Mouse (Mus musculus) megakaryocyte, embryonic 14.5 days (primary cell): ENCODE results near the gene Ccdc124. TPM values are rescaled to one million over a fixed set of nuclear protein-coding genes. Genes with fewer than 3 reads are reported as not detected.

Source experiments
- H3K27me3 ChIP-seq: replicated peaks from 2 replicates; pipeline ENCODE3; 2012; ENCODE audit warnings: inconsistent platforms
- H3K36me3 ChIP-seq: replicated peaks from 2 replicates; pipeline ENCODE3; 2012; ENCODE audit warnings: low read length, inconsistent platforms, mixed read lengths
- H3K4me1 ChIP-seq: 2 replicates; pipeline ENCODE4 v1.6.1; 2012; ENCODE audit warnings: inconsistent platforms
- H3K4me3 ChIP-seq: replicated peaks from 2 replicates; pipeline ENCODE3; 2012; ENCODE audit warnings: moderate library complexity, mild to moderate bottlenecking, inconsistent platforms
- H3K9me3 ChIP-seq: 2 replicates; pipeline ENCODE4 v1.6.1; 2012; ENCODE audit warnings: inconsistent platforms
- FLI1 ChIP-seq: IDR thresholded peaks from 2 replicates; pipeline ENCODE4 v1.6.1; 2012; ENCODE audit warnings: low read length, inconsistent platforms, mixed read lengths
- GATA1 ChIP-seq: IDR thresholded peaks from 3 replicates; pipeline ENCODE4 v1.6.1; 2012; ENCODE audit warnings: mixed read lengths, low read length, inconsistent platforms, borderline replicate concordance
- polyA plus RNA-seq: library from polyadenylated mRNA; stranded (reverse); fragments of >175 nt; gene quantifications from 2 replicates; pipeline ENCODE4 v1.2.3, GENCODE M21; 2012; ENCODE audit warnings: low replicate concordance; ENCODE audit not compliant: insufficient read depth

Ccdc124 gene
- polyA plus RNA-seq, 1 experiment = 282 TPM

DNA sequence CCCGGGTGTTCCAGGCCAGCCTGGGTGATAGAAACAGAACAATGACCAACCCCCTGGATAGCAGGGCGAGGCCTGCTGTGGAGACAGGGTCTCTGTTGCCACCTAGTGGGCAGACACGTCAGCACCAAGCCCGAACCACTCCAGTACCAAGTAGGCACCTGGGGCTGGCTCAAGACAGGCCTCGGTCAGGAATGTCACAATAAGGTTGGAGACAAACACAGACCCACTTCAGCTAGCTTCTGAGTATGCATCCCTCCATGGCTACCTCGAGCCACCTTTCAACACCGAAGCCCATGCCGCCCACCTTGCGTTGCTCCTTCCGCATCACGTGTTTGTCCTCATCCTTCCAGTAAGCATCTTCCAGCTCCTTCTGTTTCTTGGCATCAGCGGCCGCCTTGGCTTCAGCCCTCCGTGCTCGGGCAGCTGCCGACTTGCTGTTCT lies 4.1 kb downstream of the Ccdc124 start:
- TF ChIP-seq FLI1 (no peak), GATA1 (no peak)
- Histone ChIP-seq H3K4me1 (peaks cover 74% of the 10 kb centered on the region), H3K4me3 (peak overlapping the region; percentile 14)

GRCm38 (mm10) chr8:70869199-70869571 lies 4.5 kb downstream of the Ccdc124 start:
- peak overlapping the region; percentile 67 for H3K4me3 ChIP-seq
- H3K36me3 ChIP-seq = peaks cover 36% of the 10 kb centered on the region
- peaks cover 9% of the 10 kb centered on the region for H3K27me3 ChIP-seq
- H3K9me3 ChIP-seq = no peaks in the 10 kb centered on the region
- no peak for TF ChIP-seq FLI1
- TF ChIP-seq GATA1 = no peak
- H3K4me1 ChIP-seq = peaks cover 74% of the 10 kb centered on the region

More for the DNA sequence above, 4.1 kb downstream of the Ccdc124 start:
- Histone ChIP-seq H3K9me3 (no peaks in the 10 kb centered on the region), H3K27me3 (peaks cover 4% of the 10 kb centered on the region), H3K36me3 (peaks cover 36% of the 10 kb centered on the region)

- no peak for TF ChIP-seq FLI1
- TF ChIP-seq GATA1 = no peak
- peaks cover 74% of the 10 kb centered on the region for H3K4me1 ChIP-seq
- peak overlapping the region; percentile 67 for H3K4me3 ChIP-seq
- peaks cover 14% of the 10 kb centered on the region for H3K27me3 ChIP-seq
- H3K36me3 ChIP-seq = peaks cover 36% of the 10 kb centered on the region
- no peaks in the 10 kb centered on the region for H3K9me3 ChIP-seq
Observed at GRCm38 (mm10) chr8:70868559-70869198, 5.1 kb downstream of the Ccdc124 start.

DNA sequence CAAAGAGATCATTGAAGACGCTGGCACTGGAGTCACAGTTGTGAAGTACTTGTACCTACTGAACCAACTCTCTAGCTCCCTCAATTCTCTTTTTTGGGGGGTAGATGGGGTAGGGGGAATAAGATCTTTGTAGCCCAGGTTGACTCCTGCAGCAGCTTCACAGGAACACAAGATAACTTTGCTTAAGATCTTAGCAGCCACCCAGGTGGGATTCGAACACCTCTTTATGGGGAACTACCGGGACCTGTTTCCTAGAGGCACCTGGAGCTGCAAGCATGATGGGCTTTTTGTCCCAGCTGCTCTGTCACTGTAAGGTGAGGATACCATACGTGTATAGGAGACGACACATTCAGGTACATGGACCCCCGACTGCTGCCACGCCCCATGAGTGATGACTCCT lies 7.2 kb downstream of the Ccdc124 start:
- Histone ChIP-seq H3K36me3 (peaks cover 35% of the 10 kb centered on the region), H3K4me1 (peaks cover 82% of the 10 kb centered on the region), H3K4me3 (peak overlapping the region; percentile 94), H3K27me3 (peaks cover 35% of the 10 kb centered on the region), H3K9me3 (no peaks in the 10 kb centered on the region)
- TF ChIP-seq FLI1 = no peak
- TF ChIP-seq GATA1 = no peak

- TF ChIP-seq FLI1 (no peak), GATA1 (no peak)
- H3K27me3 ChIP-seq = peaks cover 40% of the 10 kb centered on the region
- H3K9me3 ChIP-seq = no peaks in the 10 kb centered on the region
- H3K36me3 ChIP-seq = peaks cover 30% of the 10 kb centered on the region
- peak overlapping the region; percentile 94 for H3K4me3 ChIP-seq
- peaks cover 82% of the 10 kb centered on the region for H3K4me1 ChIP-seq
Observed at GRCm38 (mm10) chr8:70866001-70866520, 7.7 kb downstream of the Ccdc124 start.

- Histone ChIP-seq H3K27me3 (peaks cover 42% of the 10 kb centered on the region), H3K4me3 (peak overlapping the region; percentile 94), H3K9me3 (no peaks in the 10 kb centered on the region), H3K4me1 (peaks cover 77% of the 10 kb centered on the region), H3K36me3 (peaks cover 27% of the 10 kb centered on the region)
- TF ChIP-seq GATA1 (no peak), FLI1 (no peak)
Observed at GRCm38 (mm10) chr8:70865350-70866000, 8.3 kb downstream of the Ccdc124 start.

DNA sequence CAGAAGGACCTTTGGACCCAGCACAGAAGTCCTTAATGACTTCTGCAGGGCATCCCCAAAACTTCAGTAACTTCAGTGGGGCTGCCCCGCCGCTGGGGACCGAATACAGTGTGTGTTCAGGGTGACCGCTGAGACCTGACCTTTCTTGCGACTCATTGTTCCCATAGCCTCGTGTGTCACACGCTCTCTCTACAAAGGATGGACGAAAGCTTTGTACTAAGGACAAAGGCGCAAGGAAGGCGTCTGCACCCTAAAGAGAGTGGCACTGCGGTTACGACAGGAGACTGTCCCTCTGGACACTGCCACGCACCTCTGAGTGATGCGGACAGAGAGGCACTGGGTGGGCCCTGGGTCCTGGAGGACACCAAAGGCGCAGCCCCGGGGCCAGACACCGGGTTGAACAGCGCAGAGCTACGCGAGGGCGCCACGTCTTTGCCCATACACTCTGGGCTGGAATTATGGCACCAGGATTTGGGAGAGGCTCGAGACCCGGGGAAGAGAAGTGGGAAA lies 9.0 kb downstream of the Ccdc124 start:
- H3K9me3 ChIP-seq = no peaks in the 10 kb centered on the region
- peaks cover 48% of the 10 kb centered on the region for H3K27me3 ChIP-seq
- no peak for TF ChIP-seq GATA1
- no peak for TF ChIP-seq FLI1
- peaks cover 25% of the 10 kb centered on the region for H3K36me3 ChIP-seq
- H3K4me3 ChIP-seq = peak overlapping the region; percentile 94
- H3K4me1 ChIP-seq = peaks cover 74% of the 10 kb centered on the region

DNA sequence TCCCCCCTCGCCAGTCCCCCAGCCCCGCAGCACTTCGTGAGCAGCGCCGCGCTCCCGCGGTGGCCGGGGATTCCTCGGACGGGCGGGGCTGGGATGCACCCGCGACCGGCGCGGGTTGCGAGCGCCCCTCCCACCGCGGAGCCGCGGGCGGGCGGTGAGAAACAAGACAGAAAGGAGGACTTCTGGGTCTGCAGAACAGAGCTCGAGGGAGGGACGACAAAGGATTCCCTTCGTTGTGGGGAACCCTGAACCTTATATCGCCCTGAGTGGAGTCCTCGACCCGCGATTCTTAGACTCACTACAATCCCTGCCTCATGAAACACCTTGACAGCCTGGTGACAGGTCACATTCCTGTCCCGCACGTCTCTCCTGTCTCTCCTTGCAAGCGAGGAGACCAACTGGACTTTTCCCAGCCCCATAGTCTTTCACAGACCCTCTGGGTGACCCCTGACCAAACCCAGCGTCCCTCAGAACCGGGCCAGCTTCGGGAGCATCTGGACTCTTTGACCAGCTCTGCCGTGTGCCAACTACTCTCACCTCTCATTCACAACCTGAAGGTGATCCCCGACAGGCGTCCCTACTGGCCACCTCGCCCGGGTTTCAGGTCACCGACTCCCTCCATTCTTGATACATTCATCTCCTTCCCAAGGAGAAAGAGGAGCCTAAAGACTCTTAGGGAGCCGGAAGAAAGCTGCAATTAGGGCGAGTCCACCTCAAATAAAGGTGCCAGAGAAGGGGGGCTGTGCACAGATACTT lies 9.6 kb downstream of the Ccdc124 start:
- H3K4me3 ChIP-seq = peak overlapping the region; percentile 94
- H3K36me3 ChIP-seq = peaks cover 19% of the 10 kb centered on the region
- H3K9me3 ChIP-seq = no peaks in the 10 kb centered on the region
- H3K4me1 ChIP-seq = peaks cover 68% of the 10 kb centered on the region
- H3K27me3 ChIP-seq = peaks cover 53% of the 10 kb centered on the region
- no peak for TF ChIP-seq FLI1
- TF ChIP-seq GATA1 = no peak

DNA sequence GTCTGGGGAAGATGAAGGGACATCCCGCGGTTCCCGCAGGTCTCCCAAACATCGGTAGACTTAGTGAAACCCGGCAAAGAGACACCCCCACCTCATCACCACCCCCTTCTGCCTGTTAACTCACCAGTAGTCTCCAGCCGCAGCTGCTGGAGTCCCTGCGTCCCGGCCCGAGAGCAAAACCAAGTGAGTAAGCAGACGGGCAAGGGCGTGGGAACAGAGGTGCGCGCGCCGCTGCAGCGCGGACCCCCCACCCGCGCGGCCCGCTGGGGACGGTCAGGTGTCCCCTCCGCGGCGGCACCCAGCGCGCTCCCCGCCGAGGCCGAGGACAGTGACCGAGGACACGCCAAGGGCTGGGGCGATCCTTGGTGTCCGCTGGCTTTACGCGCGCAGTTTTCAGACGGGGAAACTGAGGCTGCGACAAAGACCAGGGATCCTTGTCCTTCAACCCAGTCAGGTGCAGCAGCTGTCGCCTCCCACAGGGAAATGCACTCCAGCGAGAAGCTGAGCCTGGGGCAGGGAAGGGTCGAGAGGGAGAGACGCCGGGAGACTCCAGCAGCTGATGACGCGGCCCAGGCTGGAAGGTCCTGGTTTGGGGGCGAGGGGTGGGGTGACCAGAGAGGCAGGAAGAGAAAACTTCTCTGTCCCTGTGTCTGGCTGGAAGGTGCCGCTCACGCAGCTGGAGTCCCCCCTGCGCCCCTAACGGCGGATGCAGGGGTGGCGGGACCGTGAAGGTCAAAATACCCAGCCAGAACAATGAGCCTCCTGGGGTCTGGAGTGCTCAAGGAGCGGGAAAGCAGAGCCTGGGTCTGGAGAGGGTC lies 10.7 kb downstream of the Ccdc124 start, which contains the start of gene Kcnn1:
Kcnn1 (minus strand) TSS at position 435 of the 818 bp plus-strand sequence.
- TF ChIP-seq GATA1 = no peak
- TF ChIP-seq FLI1 = no peak
- peaks cover 68% of the 10 kb centered on the region for H3K4me1 ChIP-seq
- H3K9me3 ChIP-seq = no peaks in the 10 kb centered on the region
- H3K36me3 ChIP-seq = peaks cover 8% of the 10 kb centered on the region
- H3K4me3 ChIP-seq = peak within 1 kb of the TSS; percentile 94
- peaks cover 64% of the 10 kb centered on the region for H3K27me3 ChIP-seq
